13 mouse cellular contexts compared by ENCODE assay signal in genomic region chr12:112744211-112744610, GRCm38 (mm10). TPM values are rescaled to one million over a fixed set of nuclear protein-coding genes. Genes with fewer than 3 reads are reported as not detected.
DNase-seq lines count a peak whose midpoint lies in the region; ATAC-seq lines count a peak whose summit lies in the region.
"Had no signal": no experiment of that assay in that cellular context is flagged by ENCODE, and none has a peak within 500 bp of the region (broad histone marks: within the 10 kb centered on the region; RNA-seq: fewer than 3 reads in every experiment).

No protein-coding gene starts in this region.

- 81% methylated on average over 9 of the region's 11 CpGs for whole genome bisulfite sequencing in heart, embryonic 16.5 days
- 89% methylated on average over 11 of the region's 11 CpGs for WGBS in neural tube, embryonic 15.5 days

- ATAC-seq in cerebellum, adult (ENCODE audit: insufficient number of reproducible peaks, low FRiP score, low TSS enrichment), result no peak
- ATAC-seq in heart, embryonic 16.5 days (replicated peaks; ENCODE audit: extremely low read depth, insufficient read depth, low FRiP score), result no peak
- ATAC-seq in neural tube, embryonic 15.5 days (ENCODE audit: low FRiP score), result no peak
- ATAC-seq in CD4-positive, CD25-positive, alpha-beta regulatory T cell, adult 4 months, result no peak

- H3K27ac ChIP-seq in heart, embryonic 16.5 days (ENCODE audit: low read length), result no peak overlapping the region
- no peak overlapping the region for H3K27ac ChIP-seq in neural tube, embryonic 15.5 days (replicated peaks)
- H3K27ac ChIP-seq: limb, embryonic 12.5 days had no signal

- H3K9me3 ChIP-seq in heart, embryonic 16.5 days (replicated peaks; ENCODE audit: control insufficient read depth, low read length), result no peaks in the 10 kb centered on the region
- H3K9me3 ChIP-seq in neural tube, embryonic 15.5 days (replicated peaks), result no peaks in the 10 kb centered on the region
- H3K9me3 ChIP-seq: limb, embryonic 12.5 days had no signal

- DNase-seq in cerebellum, adult 18-20 months, result peak; percentile 15 to 33
- DNase-seq in heart, postnatal 36 days, result no peak
- DNase-seq in right cerebral cortex, postnatal 14 days, result peak; percentile 19
- DNase-seq in right cerebral cortex, adult 2 months (ENCODE audit: low spot score in 2 of 2), result no peak
- DNase-seq: adrenal gland, postnatal 10 days; lung, postnatal 14 days; right cerebral cortex, adult 18-20 months had no signal

- H3K9ac ChIP-seq in heart, embryonic 16.5 days (ENCODE audit: low read length), result 0 out of 2 replicates have a peak overlapping the region, but pooled peaks have one; percentile 26
- 0 out of 2 replicates have a peak overlapping the region, but pooled peaks have one; percentile 10 for H3K9ac ChIP-seq in neural tube, embryonic 15.5 days (replicated peaks)
- H3K9ac ChIP-seq: limb, embryonic 12.5 days had no signal

- H3K4me2 ChIP-seq in heart, embryonic 16.5 days (ENCODE audit: low read depth, low read length), result no peak overlapping the region
- H3K4me2 ChIP-seq in neural tube, embryonic 15.5 days, result no peak overlapping the region
- H3K4me2 ChIP-seq: limb, embryonic 12.5 days had no signal

- intact Hi-C loops in heart, postnatal 36 days (cut with DNase I), result no loop called here

- peaks cover 6% of the 10 kb centered on the region for H3K36me3 ChIP-seq in heart, embryonic 16.5 days (ENCODE audit: control insufficient read depth, insufficient read depth)
- H3K36me3 ChIP-seq in neural tube, embryonic 15.5 days, result peaks cover 39% of the 10 kb centered on the region

- H3K27me3 ChIP-seq in heart, embryonic 16.5 days (ENCODE audit: control insufficient read depth, insufficient read depth, low read length), result no peaks in the 10 kb centered on the region
- H3K27me3 ChIP-seq in neural tube, embryonic 15.5 days (replicated peaks), result no peaks in the 10 kb centered on the region
- H3K27me3 ChIP-seq: limb, embryonic 12.5 days had no signal

- H3K4me3 ChIP-seq in heart, embryonic 16.5 days (ENCODE audit: low read length), result no peak overlapping the region
- H3K4me3 ChIP-seq in neural tube, embryonic 15.5 days (replicated peaks), result no peak overlapping the region
- H3K4me3 ChIP-seq: limb, embryonic 12.5 days; myocyte had no signal

- H3K4me1 ChIP-seq in heart, embryonic 16.5 days (ENCODE audit: control insufficient read depth, insufficient read depth, low read length), result peaks cover 29% of the 10 kb centered on the region
- H3K4me1 ChIP-seq in neural tube, embryonic 15.5 days, result peaks cover 22% of the 10 kb centered on the region

RNA-seq across cellular contexts. Expression of gene Pld4, which starts 16.2 kb away (rescaled TPM):
- 19.4 and 32.5 TPM in 2 replicates for polyA plus RNA-seq in heart, embryonic 16.5 days (2015; fragmentation: Nextera tagmentation; extraction: Ambion mirVana)
- 1 to 10 TPM; 6.1 to 8.9 TPM for total RNA-seq in heart, postnatal 36 days (2021)
- 8.4 and 42.0 TPM in 2 replicates for polyA plus RNA-seq in neural tube, embryonic 15.5 days (2015; fragmentation: Nextera tagmentation; extraction: Ambion mirVana)
- 1 to 10 TPM; 1.7 to 7.2 TPM for polyA plus RNA-seq in CD4-positive, CD25-positive, alpha-beta regulatory T cell, adult 4 months (2017; shearing (Covaris generic))

RNA-seq across cellular contexts. Expression of gene Cep170b, which starts 24.0 kb away (rescaled TPM):
- 4.3 and 5.1 TPM in 2 replicates for polyA plus RNA-seq in heart, embryonic 16.5 days (2015; fragmentation: Nextera tagmentation; extraction: Ambion mirVana)
- 10 to 100 TPM in 1 of 2 experiments, 1 to 10 TPM in 1; 9.2 to 11.3 TPM for total RNA-seq in heart, postnatal 36 days (2021)
- polyA plus RNA-seq in neural tube, embryonic 15.5 days (2015; fragmentation: Nextera tagmentation; extraction: Ambion mirVana), result 34.7 and 43.3 TPM in 2 replicates
- 1 to 10 TPM; 2.4 to 4.9 TPM for polyA plus RNA-seq in CD4-positive, CD25-positive, alpha-beta regulatory T cell, adult 4 months (2017; shearing (Covaris generic))

RNA-seq across cellular contexts. Expression of gene Ahnak2, which starts 58.2 kb away (rescaled TPM):
- polyA plus RNA-seq in heart, embryonic 16.5 days (2015; fragmentation: Nextera tagmentation; extraction: Ambion mirVana), result 2.0 and 2.1 TPM in 2 replicates
- total RNA-seq in heart, postnatal 36 days (2021), result 10 to 100 TPM; 14.1 to 20.2 TPM
- polyA plus RNA-seq in neural tube, embryonic 15.5 days (2015; fragmentation: Nextera tagmentation; extraction: Ambion mirVana), result 4.5 and 5.7 TPM in 2 replicates
- polyA plus RNA-seq in CD4-positive, CD25-positive, alpha-beta regulatory T cell, adult 4 months (2017; shearing (Covaris generic)), result not detected

Comparison
In these comparisons a context has a peak if more than half of its experiments do, and no peak if none do; other contexts are left out.
1. DNase-seq: peak in cerebellum, adult 18-20 months (2 of 2) and right cerebral cortex, postnatal 14 days (single experiment); none in heart, postnatal 36 days (0 of 2) and right cerebral cortex, adult 2 months (0 of 2).